Mouse (Mus musculus): ENCODE measurements around the gene Slc25a11. TPM values are rescaled to one million over a fixed set of nuclear protein-coding genes. Genes with fewer than 3 reads are reported as not detected.

Slc25a11 gene
- polyA plus RNA-seq, 1 experiment from 2014 or later, result 142 TPM

Other genes with a start within 250 kb of the Slc25a11 start
- 32.5 and 33.7 TPM in 2 replicates for gene Pelp1, start 237.4 kb downstream of the Slc25a11 start, polyA plus RNA-seq (2014; fragmentation: Nextera tagmentation; extraction: Ambion mirVana)
- 28.9 and 31.3 TPM in 2 replicates for gene Arrb2, start 214.8 kb downstream of the Slc25a11 start, polyA plus RNA-seq (2014; fragmentation: Nextera tagmentation; extraction: Ambion mirVana)
- 37.7 and 42.1 TPM in 2 replicates for gene Med11, start 195.6 kb downstream of the Slc25a11 start, polyA plus RNA-seq (2014; fragmentation: Nextera tagmentation; extraction: Ambion mirVana)
- 0.18 and 0.26 TPM in 2 replicates for gene Zmynd15, start 188.0 kb downstream of the Slc25a11 start, polyA plus RNA-seq (2014; fragmentation: Nextera tagmentation; extraction: Ambion mirVana)
- 0.50 and 0.82 TPM in 2 replicates for gene Cxcl16, start 187.5 kb downstream of the Slc25a11 start, polyA plus RNA-seq (2014; fragmentation: Nextera tagmentation; extraction: Ambion mirVana)
- gene Tm4sf5, start 142.2 kb downstream of the Slc25a11 start, polyA plus RNA-seq (2014; fragmentation: Nextera tagmentation; extraction: Ambion mirVana), result not detected in 2 replicates
- 0.42 TPM in 1 of 2 replicates, not detected in the other for gene Vmo1, start 132.9 kb downstream of the Slc25a11 start, polyA plus RNA-seq (2014; fragmentation: Nextera tagmentation; extraction: Ambion mirVana)
- 0.18 and 0.22 TPM in 2 replicates for gene Gltpd2, start 128.3 kb downstream of the Slc25a11 start, polyA plus RNA-seq (2014; fragmentation: Nextera tagmentation; extraction: Ambion mirVana)
- gene Psmb6, start 122.1 kb downstream of the Slc25a11 start, polyA plus RNA-seq (2014; fragmentation: Nextera tagmentation; extraction: Ambion mirVana), result 826 and 909 TPM in 2 replicates
- not detected in 2 replicates for gene Gm40193, start 114.5 kb downstream of the Slc25a11 start, polyA plus RNA-seq (2014; fragmentation: Nextera tagmentation; extraction: Ambion mirVana)
- 3.5 and 4.0 TPM in 2 replicates for gene Pld2, start 107.4 kb downstream of the Slc25a11 start, polyA plus RNA-seq (2014; fragmentation: Nextera tagmentation; extraction: Ambion mirVana)
- 12.3 and 12.9 TPM in 2 replicates for gene Mink1, start 84.6 kb downstream of the Slc25a11 start, polyA plus RNA-seq (2014; fragmentation: Nextera tagmentation; extraction: Ambion mirVana)
- gene 4930544D05Rik, start 31.6 kb downstream of the Slc25a11 start, polyA plus RNA-seq (2014; fragmentation: Nextera tagmentation; extraction: Ambion mirVana), result not detected in 2 replicates
- gene Chrne, start 28.3 kb downstream of the Slc25a11 start, polyA plus RNA-seq (2014; fragmentation: Nextera tagmentation; extraction: Ambion mirVana), result not detected in 2 replicates
- gene Gp1ba, start 8.4 kb downstream of the Slc25a11 start, polyA plus RNA-seq (2014; fragmentation: Nextera tagmentation; extraction: Ambion mirVana), result 0.61 and 0.81 TPM in 2 replicates
- 87.0 and 87.9 TPM in 2 replicates for gene Rnf167, start 244 bp downstream of the Slc25a11 start, polyA plus RNA-seq (2014; fragmentation: Nextera tagmentation; extraction: Ambion mirVana)
- 1,303 and 1,326 TPM in 2 replicates for gene Pfn1, start 7.2 kb upstream of the Slc25a11 start, polyA plus RNA-seq (2014; fragmentation: Nextera tagmentation; extraction: Ambion mirVana)
- 13.8 and 14.3 TPM in 2 replicates for gene Eno3, start 9.7 kb upstream of the Slc25a11 start, polyA plus RNA-seq (2014; fragmentation: Nextera tagmentation; extraction: Ambion mirVana)
- 138 and 139 TPM in 2 replicates for gene Spag7, start 21.9 kb upstream of the Slc25a11 start, polyA plus RNA-seq (2014; fragmentation: Nextera tagmentation; extraction: Ambion mirVana)
- 6.6 and 6.7 TPM in 2 replicates for gene Camta2, start 40.6 kb upstream of the Slc25a11 start, polyA plus RNA-seq (2014; fragmentation: Nextera tagmentation; extraction: Ambion mirVana)
- gene Inca1, start 52.7 kb upstream of the Slc25a11 start, polyA plus RNA-seq (2014; fragmentation: Nextera tagmentation; extraction: Ambion mirVana), result 1.3 TPM in 2 replicates
- 6.1 and 7.1 TPM in 2 replicates for gene Kif1c, start 53.1 kb upstream of the Slc25a11 start, polyA plus RNA-seq (2014; fragmentation: Nextera tagmentation; extraction: Ambion mirVana)
- 10.2 and 11.0 TPM in 2 replicates for gene Zfp3, start 116.7 kb upstream of the Slc25a11 start, polyA plus RNA-seq (2014; fragmentation: Nextera tagmentation; extraction: Ambion mirVana)
- gene Scimp, start 165.1 kb upstream of the Slc25a11 start, polyA plus RNA-seq (2014; fragmentation: Nextera tagmentation; extraction: Ambion mirVana), result not detected in 2 replicates
- gene Rabep1, start 197.3 kb upstream of the Slc25a11 start, polyA plus RNA-seq (2014; fragmentation: Nextera tagmentation; extraction: Ambion mirVana), result 41.7 and 44.2 TPM in 2 replicates

Data from midbrain, embryonic 11.5 days (tissue).